Mouse (Mus musculus) liver, embryonic 13.5 days (tissue): ENCODE results near the gene Frs2. TPM values are rescaled to one million over a fixed set of nuclear protein-coding genes. Genes with fewer than 3 reads are reported as not detected.

Source experiments
- ATAC-seq: fragments of 200-750 bp; cut with Nextera tagmentation; 2 replicates; pipeline ENCODE4 v1.8.0; 2017; ENCODE audit warnings: low read depth, mild to moderate bottlenecking, moderate number of reproducible peaks, moderate library complexity
- DNase-seq: peaks from one replicate; pipeline ENCODE4 v3.0.0; 2022
- H3K27ac ChIP-seq: fragments of 300-500 bp; sonication (generic); 2 replicates; pipeline ENCODE4 v1.5.1; 2015; ENCODE audit warnings: moderate library complexity, mild to moderate bottlenecking, inconsistent platforms
- H3K27me3 ChIP-seq: fragments of 300-500 bp; sonication (generic); 2 replicates; pipeline ENCODE4 v1.6.1; 2015; ENCODE audit warnings: mild to moderate bottlenecking, inconsistent platforms
- H3K36me3 ChIP-seq: fragments of 300-500 bp; sonication (generic); 2 replicates; pipeline ENCODE4 v1.6.1; 2015; ENCODE audit warnings: mild to moderate bottlenecking, inconsistent platforms
- H3K4me1 ChIP-seq: fragments of 300-500 bp; sonication (generic); replicated peaks from 2 replicates; pipeline ENCODE4 v1.6.1; 2015; ENCODE audit warnings: inconsistent platforms
- H3K4me2 ChIP-seq: fragments of 300-500 bp; sonication (generic); 2 replicates; pipeline ENCODE4 v1.6.1; 2015; ENCODE audit warnings: inconsistent platforms, mild to moderate bottlenecking, moderate library complexity
- H3K4me3 ChIP-seq: fragments of 300-500 bp; sonication (generic); replicated peaks from 2 replicates; pipeline ENCODE4 v1.5.1; 2015; ENCODE audit warnings: mild to moderate bottlenecking, inconsistent platforms
- H3K9ac ChIP-seq: fragments of 300-500 bp; sonication (generic); 2 replicates; pipeline ENCODE4 v1.6.1; 2015; ENCODE audit warnings: mild to moderate bottlenecking, inconsistent platforms
- H3K9me3 ChIP-seq: fragments of 300-500 bp; sonication (generic); replicated peaks from 2 replicates; pipeline ENCODE4 v1.6.1; 2016; ENCODE audit warnings: inconsistent platforms
- WGBS: fragments of 180-500 bp; shearing (Covaris S2); methylation state at CpG from one replicate; pipeline ENCODE4 v1.1.7; 2015; ENCODE audit not compliant: insufficient replicate concordance; 5-methylcytosine and 5-hydroxymethylcytosine counted together
- polyA plus RNA-seq: library from polyadenylated mRNA; unstranded; fragments of >200 nt; fragmentation: Nextera tagmentation; extraction: Ambion mirVana; gene quantifications from 2 replicates; pipeline ENCODE4 v1.2.1, GENCODE M21; 2015

Frs2 gene
- polyA plus RNA-seq, 1 experiment from 2014 or later = 8.1 TPM

DNA sequence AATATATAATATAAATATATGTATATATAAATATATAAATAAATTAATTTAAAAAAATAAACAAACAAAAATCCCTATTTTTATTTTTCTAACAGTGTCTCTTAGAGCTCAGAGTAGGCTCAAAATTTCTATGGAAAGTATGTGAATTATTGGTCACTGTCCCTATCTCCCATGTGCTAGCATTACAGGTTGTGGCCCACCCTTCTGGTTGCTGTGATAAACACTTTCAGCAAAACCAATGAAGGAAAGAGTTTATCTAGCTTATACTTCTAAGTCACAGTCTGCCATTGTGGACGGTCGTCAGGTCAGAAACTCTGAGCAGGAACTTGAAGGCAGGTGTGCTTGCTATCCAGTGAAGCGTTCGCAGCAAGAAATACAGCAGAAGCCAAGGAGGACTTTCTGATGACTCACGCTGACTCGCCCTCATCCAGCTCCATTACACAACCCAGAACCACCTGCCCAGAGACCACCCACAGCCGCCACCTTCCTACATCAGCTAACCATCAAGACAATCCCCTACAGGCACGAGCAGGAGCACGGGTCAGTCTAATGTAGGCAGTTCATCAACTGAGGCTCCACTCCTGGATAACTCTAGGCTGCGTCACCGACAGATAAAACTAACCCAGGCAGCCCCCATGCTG is 18.6 kb upstream of the Frs2 start:
- no peaks in the 10 kb centered on the region for H3K36me3 ChIP-seq
- ATAC-seq (peak; percentile 95), DNase-seq (peak; percentile 74)
- WGBS = 66% methylated on average over 11 of the region's 11 CpGs
- H3K9me3 ChIP-seq = no peaks in the 10 kb centered on the region
- H3K4me1 ChIP-seq = peaks cover 50% of the 10 kb centered on the region
- peak overlapping the region; percentile 45 for H3K4me2 ChIP-seq
- H3K27me3 ChIP-seq = 0 out of 2 replicates have a peak, but pooled peaks cover 9% of the 10 kb centered on the region
- H3K9ac ChIP-seq = peak overlapping the region; percentile 52
- peak overlapping the region; percentile 22; the same call in 1 of the 2 replicates for H3K4me3 ChIP-seq
- H3K27ac ChIP-seq = peak overlapping the region; percentile 85

DNA sequence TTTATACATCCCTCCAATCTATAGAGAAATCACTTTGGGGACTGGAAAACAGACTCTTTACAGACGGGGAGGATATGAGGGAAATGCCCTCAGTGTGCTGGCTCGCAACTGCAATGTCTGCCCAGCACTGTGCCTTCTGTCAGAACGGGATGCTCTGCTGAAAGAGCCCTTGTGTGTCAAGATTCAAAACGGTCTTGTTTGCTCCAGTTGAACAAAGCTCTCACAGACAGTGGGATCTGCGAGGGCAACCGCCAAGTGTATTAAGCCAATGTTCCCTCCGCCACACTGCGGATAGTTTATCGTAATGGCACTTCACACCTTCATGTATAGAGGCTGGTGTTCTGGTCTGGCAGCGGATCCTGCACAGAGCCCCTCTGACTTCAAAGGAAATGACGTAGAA is 14.3 kb upstream of the Frs2 start:
- H3K9ac ChIP-seq = no peak overlapping the region
- no peak overlapping the region for H3K4me2 ChIP-seq
- peaks cover 17% of the 10 kb centered on the region; the same call in 1 of the 2 replicates for H3K27me3 ChIP-seq
- H3K27ac ChIP-seq = no peak overlapping the region
- no peaks in the 10 kb centered on the region for H3K9me3 ChIP-seq
- no peaks in the 10 kb centered on the region for H3K36me3 ChIP-seq
- no peak for DNase-seq
- no peak for ATAC-seq
- H3K4me3 ChIP-seq = no peak overlapping the region
- H3K4me1 ChIP-seq = peaks cover 22% of the 10 kb centered on the region
- 56% methylated on average over 11 of the region's 11 CpGs for WGBS

DNA sequence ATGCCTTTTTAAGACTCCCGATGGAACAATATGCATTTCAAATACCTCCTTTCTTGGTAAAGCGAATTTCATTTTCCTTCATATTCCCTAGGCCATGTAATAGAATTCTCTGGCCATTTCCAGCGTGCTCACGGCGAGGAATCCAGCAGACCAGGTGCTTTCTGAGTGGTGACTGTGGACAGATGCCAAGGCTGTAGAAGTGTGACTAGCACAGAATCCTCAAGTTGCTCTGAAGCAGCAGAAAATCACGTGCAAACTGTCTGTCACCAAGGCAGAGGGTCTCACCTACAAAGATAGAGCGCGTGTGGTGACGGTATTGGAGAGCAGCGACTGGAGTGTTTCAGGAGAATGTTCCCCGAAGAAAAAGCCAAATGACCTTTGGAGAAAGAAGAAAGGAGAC is 11.8 kb upstream of the Frs2 start:
- Histone ChIP-seq H3K9ac (no peak overlapping the region), H3K36me3 (no peaks in the 10 kb centered on the region), H3K4me3 (no peak overlapping the region), H3K27ac (no peak overlapping the region), H3K27me3 (peaks cover 16% of the 10 kb centered on the region; the same call in 1 of the 2 replicates), H3K9me3 (no peaks in the 10 kb centered on the region), H3K4me2 (no peak overlapping the region), H3K4me1 (no peaks in the 10 kb centered on the region; the same call in 1 of the 2 replicates)
- ATAC-seq (no peak), DNase-seq (no peak)
- 83% methylated on average over 11 of the region's 11 CpGs for WGBS

DNA sequence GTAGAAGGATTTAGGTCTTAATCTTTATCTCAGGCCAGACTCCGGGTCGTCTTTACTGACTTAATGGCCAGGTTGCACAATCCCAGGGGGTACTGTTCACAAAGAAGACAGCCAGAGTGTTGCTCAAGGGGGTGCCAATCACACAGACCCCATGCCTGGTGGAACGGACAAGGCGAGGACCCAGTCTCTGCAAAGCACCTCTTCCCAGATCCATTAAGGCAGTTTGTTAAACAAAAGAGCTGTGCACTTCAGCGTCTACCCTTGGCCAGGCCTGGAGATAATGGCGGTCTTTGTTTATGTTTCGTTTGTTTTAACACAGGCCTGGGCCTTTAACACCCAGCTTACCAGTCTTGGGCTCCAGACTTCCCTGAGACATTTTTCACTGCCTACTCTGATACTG is 3.9 kb upstream of the Frs2 start:
- Histone ChIP-seq H3K36me3 (no peaks in the 10 kb centered on the region), H3K9ac (0 out of 2 replicates have a peak overlapping the region, but pooled peaks have one; percentile 5), H3K4me1 (peaks cover 39% of the 10 kb centered on the region), H3K27me3 (no peaks in the 10 kb centered on the region), H3K9me3 (no peaks in the 10 kb centered on the region), H3K4me2 (no peak overlapping the region), H3K27ac (peak overlapping the region; percentile 39), H3K4me3 (no peak overlapping the region)
- 58% methylated on average over 7 of the region's 7 CpGs for WGBS
- DNase-seq (no peak), ATAC-seq (no peak)

DNA sequence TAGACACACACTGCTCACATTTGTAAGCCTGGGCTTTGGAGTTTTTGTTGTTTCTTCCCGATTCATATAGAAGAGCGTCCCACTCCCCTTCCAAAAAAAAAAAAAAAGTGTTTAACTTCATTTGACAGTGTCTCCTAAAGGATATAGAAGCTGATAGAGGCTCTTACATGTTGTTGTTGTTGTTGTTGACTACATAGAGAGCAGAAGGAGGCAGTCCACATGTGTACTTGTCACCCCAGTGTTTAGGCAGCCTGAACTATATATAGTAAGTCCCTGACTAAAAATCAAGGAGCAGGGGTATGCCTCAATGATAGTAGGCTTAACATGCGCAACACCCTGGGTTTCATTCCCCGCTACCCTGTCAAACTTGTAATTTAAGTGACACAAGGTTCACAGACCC is 3.3 kb upstream of the Frs2 start:
- 84% methylated on average over 4 of the region's 4 CpGs for WGBS
- H3K9me3 ChIP-seq = no peaks in the 10 kb centered on the region
- no peaks in the 10 kb centered on the region for H3K27me3 ChIP-seq
- no peak for ATAC-seq
- peak overlapping the region; percentile 48 for H3K27ac ChIP-seq
- peaks cover 44% of the 10 kb centered on the region for H3K4me1 ChIP-seq
- H3K36me3 ChIP-seq = no peaks in the 10 kb centered on the region
- 0 out of 2 replicates have a peak overlapping the region, but pooled peaks have one; percentile 84 for H3K4me2 ChIP-seq
- DNase-seq = no peak
- H3K9ac ChIP-seq = peak overlapping the region; percentile 42
- no peak overlapping the region for H3K4me3 ChIP-seq

DNA sequence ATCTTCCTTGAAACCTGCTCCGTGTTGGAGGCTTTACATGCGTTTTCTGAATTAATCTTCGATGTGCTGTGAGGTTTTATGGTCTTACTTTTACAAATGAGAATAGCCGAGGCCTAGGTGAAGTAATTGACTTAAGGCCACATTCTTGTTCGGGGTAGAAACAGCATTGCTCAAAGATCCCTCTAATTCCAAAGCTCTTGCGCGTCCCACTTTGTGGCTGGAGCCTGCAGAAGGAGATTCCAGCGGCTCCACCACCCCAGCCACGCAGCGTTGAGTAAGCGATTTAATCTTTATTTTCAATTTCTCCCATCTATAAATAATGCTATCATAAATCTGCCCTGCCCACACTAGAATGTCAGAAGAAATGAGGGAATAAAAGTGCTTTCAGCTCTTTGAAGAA is 2.9 kb upstream of the Frs2 start:
- Histone ChIP-seq H3K4me3 (no peak overlapping the region), H3K27ac (peak overlapping the region; percentile 48)
- 49% methylated on average over 11 of the region's 11 CpGs for WGBS

DNA sequence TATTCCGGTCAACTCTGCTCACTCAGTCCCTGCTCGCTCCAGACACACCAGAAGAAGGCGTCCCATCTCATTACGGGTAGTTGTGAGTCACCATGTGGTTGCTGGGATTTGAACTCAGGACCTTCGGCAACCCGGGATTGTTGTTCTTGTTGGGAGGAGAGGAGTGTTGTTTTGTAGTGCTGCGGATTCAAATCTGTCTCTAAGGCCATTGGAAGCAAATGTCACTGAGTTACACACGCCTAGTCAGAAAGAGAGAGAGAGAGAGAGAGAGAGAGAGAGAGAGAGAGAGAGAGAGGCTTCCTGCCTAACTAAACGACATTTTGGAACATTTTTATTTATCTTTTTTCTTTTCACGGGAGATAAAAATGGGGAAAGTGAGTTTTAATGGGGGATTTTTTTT is 2.4 kb upstream of the Frs2 start:
- Histone ChIP-seq H3K9ac (peak overlapping the region; percentile 99), H3K4me2 (peak overlapping the region; percentile 84), H3K27ac (peak overlapping the region; percentile 96), H3K27me3 (no peaks in the 10 kb centered on the region), H3K4me1 (peaks cover 53% of the 10 kb centered on the region), H3K4me3 (peak overlapping the region; percentile 100), H3K9me3 (no peaks in the 10 kb centered on the region), H3K36me3 (no peaks in the 10 kb centered on the region)
- ATAC-seq = no peak
- DNase-seq = no peak
- 32% methylated on average over 10 of the region's 10 CpGs for WGBS

More for the DNA sequence above, 2.9 kb upstream of the Frs2 start:
- Histone ChIP-seq H3K4me2 (peak overlapping the region; percentile 84), H3K27me3 (no peaks in the 10 kb centered on the region), H3K36me3 (no peaks in the 10 kb centered on the region), H3K9me3 (no peaks in the 10 kb centered on the region), H3K9ac (peak overlapping the region; percentile 42), H3K4me1 (peaks cover 48% of the 10 kb centered on the region)
- DNase-seq (no peak), ATAC-seq (no peak)

DNA sequence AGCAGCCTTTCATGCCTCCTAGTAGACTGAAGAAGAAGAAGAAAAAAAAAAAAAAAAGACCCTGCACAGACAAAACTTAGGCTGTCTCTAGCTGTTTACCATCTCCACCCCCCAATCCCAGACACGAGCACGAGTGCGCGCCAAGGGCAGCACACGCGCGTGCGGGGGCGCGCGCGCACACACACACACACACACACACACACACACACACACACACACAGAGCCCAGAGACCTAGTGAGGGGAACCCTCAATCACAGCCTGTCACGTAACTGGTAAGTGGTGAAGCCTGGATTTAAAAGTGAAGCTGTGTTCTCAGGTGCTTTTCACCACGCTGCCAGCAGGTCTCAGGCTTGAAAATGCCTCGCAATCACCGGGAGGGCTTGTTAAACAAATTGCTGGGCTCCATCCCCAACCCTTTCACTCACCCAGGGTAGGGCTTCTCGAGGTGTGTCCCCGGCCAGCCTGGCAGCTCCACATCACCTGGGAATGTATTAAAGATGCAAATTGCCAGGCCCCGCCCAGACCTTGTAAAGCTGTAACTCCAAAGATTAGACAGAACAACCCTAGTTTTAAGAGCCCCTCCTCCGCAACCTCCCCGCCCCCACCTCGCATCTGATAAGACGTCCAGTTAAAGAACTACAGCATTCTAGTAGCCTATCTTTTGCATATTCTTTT is 1.7 kb upstream of the Frs2 start:
- H3K9me3 ChIP-seq = no peaks in the 10 kb centered on the region
- H3K4me1 ChIP-seq = peaks cover 60% of the 10 kb centered on the region
- WGBS = under 1% methylated on average over 23 of the region's 23 CpGs
- H3K9ac ChIP-seq = peak overlapping the region; percentile 99
- no peaks in the 10 kb centered on the region for H3K36me3 ChIP-seq
- H3K27me3 ChIP-seq = no peaks in the 10 kb centered on the region
- ATAC-seq (peak; percentile 69), DNase-seq (peak; percentile 82)
- peak overlapping the region; percentile 100 for H3K4me3 ChIP-seq
- peak overlapping the region; percentile 84 for H3K4me2 ChIP-seq
- H3K27ac ChIP-seq = peak overlapping the region; percentile 96

DNA sequence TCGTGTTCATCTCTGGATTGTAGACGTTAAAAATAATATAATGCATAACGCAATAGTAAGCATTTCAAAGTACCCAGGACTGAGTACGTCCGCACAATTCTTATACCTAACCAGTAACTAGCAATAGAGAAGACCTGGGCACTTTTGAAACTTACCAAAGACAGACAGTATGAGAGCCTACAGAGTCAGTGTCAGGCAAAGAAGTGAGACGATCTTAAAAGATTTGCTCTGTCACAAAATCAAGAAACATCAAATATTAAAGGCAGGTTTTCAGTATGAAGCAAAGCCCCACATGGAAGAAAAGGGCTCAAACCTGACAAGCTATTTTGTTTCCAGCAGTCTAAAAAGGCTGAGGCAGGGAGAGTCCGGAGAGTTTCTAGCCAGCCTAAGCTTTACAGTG is 907 bp upstream of the Frs2 start:
- peaks cover 68% of the 10 kb centered on the region for H3K4me1 ChIP-seq
- peak overlapping the region; percentile 99 for H3K9ac ChIP-seq
- H3K36me3 ChIP-seq = peaks cover 1% of the 10 kb centered on the region; the same call in 1 of the 2 replicates
- H3K27ac ChIP-seq = peak overlapping the region; percentile 96
- no peaks in the 10 kb centered on the region for H3K27me3 ChIP-seq
- WGBS = 21% methylated on average over 7 of the region's 7 CpGs
- H3K4me3 ChIP-seq = peak overlapping the region; percentile 100
- H3K9me3 ChIP-seq = no peaks in the 10 kb centered on the region
- H3K4me2 ChIP-seq = peak overlapping the region; percentile 84
- ATAC-seq = no peak
- no peak for DNase-seq

DNA sequence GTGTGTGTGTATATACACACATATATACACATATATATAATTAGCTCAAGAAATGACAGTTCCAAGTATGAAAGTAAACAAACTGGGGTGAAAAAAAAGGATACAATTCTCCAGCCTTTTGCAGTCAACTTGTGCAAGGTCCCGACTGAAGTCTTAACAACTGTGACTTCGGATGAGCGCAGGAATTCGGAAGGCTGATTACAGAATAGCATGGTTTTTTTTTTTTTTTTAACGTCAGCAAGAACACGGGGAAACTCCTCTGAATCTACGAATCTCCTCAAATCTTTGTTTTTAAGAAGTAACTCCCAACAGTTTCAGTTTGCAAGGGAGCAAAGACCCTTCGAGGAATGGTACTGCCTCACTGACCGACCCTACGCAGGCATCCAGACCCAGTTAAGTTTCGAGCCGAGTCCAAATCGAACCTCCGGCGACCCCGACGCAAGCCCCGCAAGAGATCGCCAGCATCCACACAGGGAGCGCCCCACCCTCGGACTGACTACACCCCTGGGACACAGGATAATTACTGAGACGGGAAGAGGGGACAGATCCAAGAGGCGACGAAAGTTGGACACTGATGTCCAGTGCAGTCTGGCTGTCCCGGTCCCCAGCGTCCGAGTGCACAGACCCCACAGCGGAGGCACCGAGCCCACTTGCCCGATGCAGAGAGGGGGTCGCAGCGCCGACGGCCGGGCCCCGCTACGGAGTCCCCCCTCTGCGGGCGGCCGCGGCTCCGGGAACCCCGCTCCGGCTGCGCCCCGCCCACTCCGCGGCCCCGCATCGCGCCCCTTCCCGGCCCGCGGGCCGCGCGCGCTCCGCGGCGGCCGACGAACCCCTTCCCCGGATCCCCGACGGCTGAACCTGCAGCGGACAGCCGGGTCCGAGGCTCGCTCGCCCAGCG is 622 bp downstream of the Frs2 start:
- Histone ChIP-seq H3K27ac (peak overlapping the region; percentile 96), H3K4me3 (peak overlapping the region; percentile 100), H3K4me1 (peaks cover 79% of the 10 kb centered on the region), H3K27me3 (no peaks in the 10 kb centered on the region), H3K36me3 (peaks cover 5% of the 10 kb centered on the region; the same call in 1 of the 2 replicates), H3K9me3 (no peaks in the 10 kb centered on the region), H3K4me2 (peak overlapping the region; percentile 84), H3K9ac (peak overlapping the region; percentile 99)
- WGBS = under 1% methylated on average over 66 of the region's 72 CpGs
- ATAC-seq = peak; percentile 47
- DNase-seq = peak; percentile 52

DNA sequence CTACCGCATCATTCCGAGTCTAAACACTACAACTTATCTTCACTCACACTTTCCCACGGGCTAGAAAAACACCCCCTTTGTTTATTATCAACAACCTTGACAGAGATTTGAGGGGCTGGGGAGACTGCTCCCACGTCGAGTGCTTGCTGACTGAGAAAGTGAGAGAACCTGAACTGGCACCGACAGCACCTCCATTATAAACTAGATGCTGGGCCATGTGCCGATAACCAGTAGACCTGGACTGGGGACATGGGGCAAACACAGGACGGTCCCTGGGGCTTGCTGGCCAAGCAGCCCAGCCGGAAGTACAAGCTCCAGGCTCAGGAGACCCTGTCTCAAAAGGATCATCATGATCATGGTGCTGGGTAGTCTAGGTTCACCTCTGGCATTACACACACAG is 1.9 kb downstream of the Frs2 start:
- no peak for DNase-seq
- peak overlapping the region; percentile 84 for H3K4me2 ChIP-seq
- no peaks in the 10 kb centered on the region for H3K27me3 ChIP-seq
- H3K4me1 ChIP-seq = peaks cover 76% of the 10 kb centered on the region
- H3K36me3 ChIP-seq = peaks cover 5% of the 10 kb centered on the region; the same call in 1 of the 2 replicates
- H3K27ac ChIP-seq = peak overlapping the region; percentile 84
- H3K9ac ChIP-seq = peak overlapping the region; percentile 66
- H3K4me3 ChIP-seq = peak overlapping the region; percentile 100
- WGBS = 38% methylated on average over 9 of the region's 9 CpGs
- no peaks in the 10 kb centered on the region for H3K9me3 ChIP-seq
- ATAC-seq = no peak
